Mouse (Mus musculus) left cerebral cortex, postnatal 10 days (tissue): Measurements from ENCODE around the gene Myo16. TPM values are rescaled to one million over a fixed set of nuclear protein-coding genes. Genes with fewer than 3 reads are reported as not detected.
A peak's percentile ranks its signal among the peaks of the same experiment; 100 is the strongest.

ENCODE experiments used
- DNase-seq, 2 experiments: peaks; one replicate each; pipeline ENCODE4 v3.0.0; 2021 to 2022; ENCODE audit warnings: low spot score in 2 of 2, mixed read lengths in 1 of 2; ENCODE audit errors: extremely low spot score in 1 of 2
- intact Hi-C: fragments of 180-260 bp; cut with DNase I; formaldehyde crosslinking; loops from one replicate; pipeline ENCODE4 v1.15.1; 2025
- total RNA-seq, 2 experiments: library from RNA; stranded (reverse); gene quantifications; 2 replicates each; pipeline ENCODE4 v1.2.3; 2021

The Myo16 gene
- total RNA-seq, 2 experiments from 2014 or later, result 92.5 to 107 TPM

- intact Hi-C loops, result loop anchor here (10.0 kb wide), 1 partner anchor 99 kb away; no protein-coding TSS in a partner anchor
- DNase-seq, result no peak
These were observed 102.0 kb downstream of the Myo16 start for GRCm38 (mm10) chr8:10255741-10256140.

- intact Hi-C loops, result loop anchor here (10.0 kb wide), 1 partner anchor 98 kb away; no protein-coding TSS in a partner anchor
- no peak for DNase-seq
These were observed 102.9 kb downstream of the Myo16 start for GRCm38 (mm10) chr8:10256563-10256962.

- no peak for DNase-seq
- intact Hi-C loops, result no loop called here
These were observed 116.4 kb downstream of the Myo16 start for GRCm38 (mm10) chr8:10270094-10270493.

- DNase-seq, result no peak
- intact Hi-C loops, result no loop called here
These were observed 138.9 kb downstream of the Myo16 start for GRCm38 (mm10) chr8:10292600-10292999.

GRCm38 (mm10) chr8:10300797-10301196 is 147.1 kb downstream of the Myo16 start:
- no peak for DNase-seq
- intact Hi-C loops, result no loop called here

- no peak for DNase-seq
- intact Hi-C loops, result no loop called here
These were observed 149.3 kb downstream of the Myo16 start for GRCm38 (mm10) chr8:10303061-10303460.

GRCm38 (mm10) chr8:10303992-10304391 is 150.3 kb downstream of the Myo16 start:
- intact Hi-C loops, result no loop called here
- no peak for DNase-seq

GRCm38 (mm10) chr8:10304721-10305120 is 151.0 kb downstream of the Myo16 start:
- DNase-seq, result no peak
- intact Hi-C loops, result no loop called here

GRCm38 (mm10) chr8:10307345-10307744 is 153.6 kb downstream of the Myo16 start:
- DNase-seq, result no peak
- intact Hi-C loops, result no loop called here

GRCm38 (mm10) chr8:10307770-10308476 is 154.2 kb downstream of the Myo16 start:
- DNase-seq, result peak in 1 of 2 experiments; percentile 23
- intact Hi-C loops, result no loop called here

- no peak for DNase-seq
- intact Hi-C loops, result no loop called here
These were observed 156.8 kb downstream of the Myo16 start for GRCm38 (mm10) chr8:10310470-10310869.

GRCm38 (mm10) chr8:10312316-10312715 is 158.6 kb downstream of the Myo16 start:
- DNase-seq, result no peak
- intact Hi-C loops, result no loop called here

- intact Hi-C loops, result no loop called here
- no peak for DNase-seq
These were observed 162.5 kb downstream of the Myo16 start for GRCm38 (mm10) chr8:10316201-10316600.

GRCm38 (mm10) chr8:10318103-10318502 is 164.4 kb downstream of the Myo16 start:
- DNase-seq, result no peak
- intact Hi-C loops, result no loop called here

- intact Hi-C loops, result loop anchor here (10.0 kb wide), 1 partner anchor 96 kb away; no protein-coding TSS in a partner anchor
- no peak for DNase-seq
These were observed 196.7 kb downstream of the Myo16 start for GRCm38 (mm10) chr8:10350451-10350850.

GRCm38 (mm10) chr8:10358711-10359110 is 205.0 kb downstream of the Myo16 start:
- intact Hi-C loops, result loop anchor here (10.0 kb wide), 1 partner anchor 104 kb away; no protein-coding TSS in a partner anchor
- no peak for DNase-seq

- intact Hi-C loops, result no loop called here
- no peak for DNase-seq
These were observed 209.2 kb downstream of the Myo16 start for GRCm38 (mm10) chr8:10362949-10363348.

- intact Hi-C loops, result no loop called here
- no peak for DNase-seq
These were observed 210.1 kb downstream of the Myo16 start for GRCm38 (mm10) chr8:10363654-10364406.

GRCm38 (mm10) chr8:10366141-10366540 is 212.4 kb downstream of the Myo16 start:
- intact Hi-C loops, result no loop called here
- DNase-seq, result no peak

GRCm38 (mm10) chr8:10372571-10372970 is 218.9 kb downstream of the Myo16 start:
- intact Hi-C loops, result no loop called here
- no peak for DNase-seq
